Mouse (Mus musculus) v-Abl transformed pro-B cells (cell line): Measurements from ENCODE around the gene Xlr5a.
"Not testable (repeated sequence)": the region's sequence is repeated elsewhere in the genome, so short reads cannot be mapped to it uniquely, and the experiment has no call there.

Experiments used
- in situ Hi-C, 2 experiments: fragments of 400-800 bp; cut with MboI; formaldehyde crosslinking; loops; one replicate each; pipeline ENCODE4 v1.15.1; 2025; ENCODE audit not compliant: unreplicated experiment in 2 of 2

The Xlr5a gene

DNA sequence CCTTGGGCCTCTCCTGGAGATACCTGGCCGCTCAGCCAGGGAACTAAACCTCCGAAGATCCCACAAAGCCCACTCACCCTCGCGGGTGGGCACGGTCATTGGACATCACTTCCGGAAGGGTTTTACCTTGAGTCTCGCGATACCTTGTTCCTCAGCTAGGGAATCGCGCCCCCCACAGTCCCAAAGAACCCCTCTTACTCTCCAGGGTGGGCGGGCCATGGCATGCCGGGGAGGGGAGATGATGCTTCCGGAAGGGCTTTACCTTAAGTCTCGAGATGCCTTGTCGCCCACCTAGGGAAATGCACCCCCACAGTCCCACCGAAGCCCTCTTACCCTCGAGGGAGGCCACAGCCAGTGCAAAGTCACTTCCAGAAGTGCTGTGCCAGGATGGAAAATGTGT is at the start of gene Xlr5a, which contains the start of gene Xlr5c:
TSS of gene Xlr5a (minus strand) at position 101 of the 400 bp plus-strand sequence.
TSS of gene Xlr5c (minus strand) at position 101 of the 400 bp plus-strand sequence.
- in situ Hi-C loops: not testable (repeated sequence)

DNA sequence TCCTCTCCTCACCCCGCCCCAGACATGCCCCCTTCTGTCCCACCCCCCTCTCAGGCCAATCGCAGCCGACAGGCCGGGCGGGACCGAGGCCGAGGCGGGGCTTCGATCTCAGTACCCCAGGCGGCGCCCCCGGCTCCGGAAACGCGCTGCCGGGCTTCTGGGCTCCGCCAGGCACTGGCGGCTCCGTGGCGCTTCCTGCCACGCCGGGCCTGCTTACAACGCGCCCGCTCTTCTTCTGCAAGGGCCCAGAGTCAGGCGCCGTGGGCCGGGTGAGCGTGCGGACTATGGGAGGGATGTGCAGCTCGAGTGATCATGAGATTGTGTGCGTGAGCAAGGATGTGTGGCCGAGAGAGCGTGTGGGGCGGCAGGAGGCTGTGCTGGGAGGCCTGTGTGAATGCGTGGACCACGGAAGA is 49.7 kb upstream of the Xlr5a start, which contains the start of gene Zfp275:
TSS of gene Zfp275 (plus strand) at position 139 of the 413 bp plus-strand sequence.
- in situ Hi-C loops: loop anchor here in 1 of 2 experiments (25.0 kb wide), 1 partner anchor 1095 kb away; the partner anchor contains the start of gene G6pdx

DNA sequence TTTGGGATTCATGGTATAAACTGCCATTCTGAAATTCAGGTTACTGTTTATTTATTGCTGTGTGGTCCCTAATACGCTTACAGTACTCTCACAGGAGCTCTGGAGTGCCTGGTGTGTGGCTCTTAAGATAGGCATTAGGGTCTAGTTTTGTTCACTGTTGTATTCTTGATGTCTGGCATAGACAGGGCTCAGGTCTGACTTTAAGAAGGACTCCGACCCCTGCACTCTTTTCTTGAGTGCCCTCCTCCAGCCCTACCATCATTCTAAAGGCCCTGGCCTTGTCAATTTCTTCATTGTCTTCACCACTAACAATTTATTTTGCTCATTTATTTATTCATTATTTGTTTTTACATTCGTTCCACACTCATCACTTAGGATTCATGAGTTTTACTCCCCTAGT is 49.3 kb upstream of the Xlr5a start:
- in situ Hi-C loops: loop anchor here in 1 of 2 experiments (25.0 kb wide), 1 partner anchor 1095 kb away; the partner anchor contains the start of gene G6pdx

DNA sequence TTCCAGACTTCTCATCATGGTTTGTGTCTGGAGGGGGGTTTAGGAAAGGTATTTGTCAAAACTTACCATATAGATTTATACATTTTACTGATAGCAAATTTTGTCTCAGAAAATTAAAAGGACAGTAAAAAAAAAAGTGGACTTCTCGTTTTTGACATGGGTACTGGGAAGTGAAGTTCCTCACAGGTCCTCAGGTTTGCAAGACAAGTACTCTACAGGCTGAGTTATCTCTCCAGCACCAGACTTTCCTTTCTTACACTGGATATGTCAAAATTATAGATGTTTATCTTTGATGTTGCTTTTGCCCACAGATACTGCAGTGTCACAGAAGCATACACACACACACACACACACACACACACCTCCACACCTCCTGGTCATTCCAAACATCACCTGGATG is 48.7 kb upstream of the Xlr5a start:
- in situ Hi-C loops: loop anchor here in 1 of 2 experiments (25.0 kb wide), 1 partner anchor 1096 kb away; the partner anchor contains the start of gene G6pdx

DNA sequence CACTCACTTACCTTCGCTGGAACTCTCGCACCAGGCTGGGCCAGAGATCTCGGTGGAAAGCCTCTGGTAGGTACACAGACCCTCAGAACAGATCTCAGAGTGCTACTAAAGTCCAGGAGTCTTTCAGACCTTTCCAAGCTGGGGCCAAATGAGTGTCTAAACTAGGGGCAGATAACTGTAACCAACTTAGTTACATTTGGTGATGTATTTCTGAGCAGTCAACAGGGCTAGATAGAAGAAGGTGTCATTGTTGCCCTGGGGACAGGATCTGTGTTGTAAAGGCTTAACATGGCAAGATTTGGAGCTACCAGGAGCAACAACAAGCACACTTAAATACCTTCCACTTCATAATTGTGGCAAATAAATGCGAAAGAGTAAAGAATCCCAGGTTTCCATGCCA is 44.0 kb upstream of the Xlr5a start, which contains the start of gene Gm45015:
TSS of gene Gm45015 (minus strand) at position 101 of the 400 bp plus-strand sequence.
- in situ Hi-C loops: loop anchor here in 1 of 2 experiments (25.0 kb wide), 1 partner anchor 1101 kb away; the partner anchor contains the start of gene G6pdx

DNA sequence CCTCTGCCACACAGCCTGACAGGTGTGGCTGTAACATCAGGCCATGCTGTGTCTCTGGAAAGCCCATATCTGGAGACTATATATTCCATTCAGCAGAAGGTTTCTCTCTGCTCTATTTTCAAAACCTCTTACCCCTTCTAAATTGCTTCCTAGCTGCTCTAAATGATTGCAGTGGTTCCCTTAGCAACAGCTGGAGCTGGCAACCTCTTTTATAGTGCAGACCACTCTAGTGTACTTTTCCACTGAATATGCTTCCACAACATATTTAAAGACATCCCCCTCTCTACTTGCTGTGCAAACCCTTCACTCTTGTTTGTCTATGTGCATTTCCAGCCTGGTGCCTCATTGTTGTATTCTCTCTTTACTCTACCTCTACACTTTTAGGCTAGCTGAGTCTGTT is 40.8 kb upstream of the Xlr5a start:
- in situ Hi-C loops: loop anchor here in 1 of 2 experiments (25.0 kb wide), 1 partner anchor 1104 kb away; the partner anchor contains the start of gene G6pdx

DNA sequence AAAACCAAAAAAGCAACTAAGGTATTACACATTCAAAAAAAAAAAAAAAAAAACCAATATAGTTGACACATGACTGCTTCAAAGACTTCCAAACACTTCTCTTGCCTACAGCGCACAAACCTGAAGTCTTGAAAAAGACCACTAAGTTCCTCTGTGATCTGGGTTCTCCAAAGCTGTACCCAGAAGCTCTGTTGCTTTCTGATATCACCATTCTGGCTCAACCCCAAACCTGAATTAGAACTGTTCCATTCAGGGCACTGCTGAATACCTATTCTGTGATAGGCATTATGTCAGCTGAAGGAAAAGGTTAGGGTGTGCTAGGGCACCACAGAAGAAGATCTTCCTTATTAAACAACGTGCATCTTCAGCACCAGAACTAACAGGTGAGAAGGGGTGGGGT is 34.4 kb upstream of the Xlr5a start:
- in situ Hi-C loops: loop anchor here in 1 of 2 experiments (10.0 to 25.0 kb wide), 2 partner anchors 168 to 1110 kb away; partner anchors contain the start of gene G6pdx

DNA sequence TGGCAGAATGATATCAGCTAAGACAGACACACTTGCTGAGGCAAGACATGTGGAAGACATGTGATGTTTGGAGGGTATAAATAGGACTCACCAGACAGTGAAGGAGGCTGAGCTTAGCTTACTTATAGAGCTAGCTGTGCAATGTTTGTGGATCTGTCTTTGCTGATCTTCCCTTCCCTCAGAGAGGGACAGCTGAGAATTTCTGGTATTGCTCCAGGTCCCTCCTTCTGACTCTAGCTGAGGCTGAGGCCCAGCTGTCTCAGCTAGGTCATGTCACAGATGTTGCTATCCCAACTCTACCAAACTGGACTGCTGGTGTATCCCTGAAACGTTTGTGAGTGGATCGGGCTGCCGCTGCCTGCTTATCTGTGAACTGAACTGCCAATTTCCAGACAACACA is 28.3 kb upstream of the Xlr5a start:
- in situ Hi-C loops: loop anchor here in 1 of 2 experiments (10.0 kb wide), 1 partner anchor 174 kb away; no protein-coding TSS in a partner anchor

DNA sequence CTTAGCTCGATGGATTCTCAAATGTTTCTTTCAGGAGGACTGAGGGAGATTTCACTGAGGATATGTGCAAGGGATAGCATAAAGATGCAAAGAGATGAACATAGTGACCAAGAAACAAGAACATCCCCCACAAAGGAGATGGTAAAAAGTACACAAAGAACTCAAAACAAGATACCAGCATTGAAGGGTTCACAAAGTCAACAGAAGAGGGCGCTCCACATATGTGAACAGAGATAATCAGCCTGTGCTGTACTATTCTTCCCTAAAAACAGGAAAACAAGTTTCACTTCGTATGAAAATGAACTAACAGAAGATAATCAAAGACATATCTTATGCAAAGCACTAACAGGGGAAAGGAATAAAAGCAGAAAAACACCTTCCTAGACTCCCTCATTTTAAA is 19.7 kb upstream of the Xlr5a start:
- in situ Hi-C loops: loop anchor here (10.0 kb wide), 2 partner anchors 122 to 182 kb away; partner anchors contain the start of gene Trex2 (in 2 of the 2)

DNA sequence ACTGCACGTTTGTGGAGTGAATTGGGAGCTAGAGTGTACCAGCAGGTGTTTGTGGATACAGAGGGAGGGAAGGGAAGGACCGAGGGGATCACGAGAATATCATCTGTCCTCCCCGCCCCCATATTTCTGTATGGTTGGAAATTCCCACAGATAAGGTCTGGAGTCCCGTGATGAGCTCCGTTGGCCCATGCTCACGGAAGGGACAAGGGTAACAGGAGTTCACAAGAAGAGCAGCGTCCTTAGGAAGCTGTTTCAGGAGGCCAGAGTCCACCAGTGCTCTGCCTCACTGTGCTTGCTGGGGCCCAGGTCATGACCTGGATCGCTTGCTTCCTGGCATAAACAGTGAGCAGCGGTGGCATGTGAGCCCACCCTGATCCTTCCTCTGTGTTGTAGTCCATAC is 3.0 kb upstream of the Xlr5a start:
- in situ Hi-C loops: not testable (repeated sequence)

DNA sequence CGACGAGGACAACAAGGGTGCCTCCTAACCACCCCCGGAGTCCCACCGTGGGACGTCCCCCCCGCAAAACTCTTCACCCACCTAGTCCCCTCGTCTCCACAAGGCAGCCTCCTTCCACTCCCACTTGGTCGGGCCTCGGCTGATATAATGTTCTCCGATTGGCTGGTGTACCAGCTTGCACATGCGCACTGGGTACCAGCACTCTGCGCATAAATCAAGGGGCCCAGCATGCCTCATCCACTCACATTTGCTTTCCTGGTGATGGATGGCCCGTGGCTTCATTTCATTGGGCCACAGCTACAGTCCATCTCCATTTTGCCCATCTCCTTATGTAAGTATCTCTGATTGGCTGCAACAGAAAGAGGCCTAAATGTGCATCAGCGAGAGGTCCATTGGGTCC is 27.5 kb downstream of the Xlr5a start, which contains the start of gene Xlr3c:
TSS of gene Xlr3c (minus strand) at position 121 of the 400 bp plus-strand sequence.
- in situ Hi-C loops: not testable (repeated sequence)

DNA sequence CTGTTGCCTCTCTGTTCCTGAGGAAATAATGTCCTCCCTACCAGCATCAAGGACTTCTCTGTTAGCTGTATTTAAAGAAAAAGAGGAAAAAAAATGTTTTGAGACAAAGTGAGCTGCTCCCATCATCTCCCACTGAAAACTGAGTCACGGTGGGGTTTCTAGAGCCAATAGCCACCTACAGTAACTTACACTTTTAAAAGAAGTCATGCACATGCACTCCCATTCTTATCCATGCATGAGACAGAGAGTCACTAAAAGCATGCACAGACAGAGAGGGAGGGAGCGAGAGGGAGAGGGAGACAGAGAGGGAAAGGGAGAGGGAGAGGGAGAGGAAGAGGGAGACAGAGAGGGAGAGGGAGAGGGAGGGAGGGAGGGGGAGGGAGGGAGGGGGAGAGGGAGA is 30.3 kb downstream of the Xlr5a start:
- in situ Hi-C loops: not testable (repeated sequence)

DNA sequence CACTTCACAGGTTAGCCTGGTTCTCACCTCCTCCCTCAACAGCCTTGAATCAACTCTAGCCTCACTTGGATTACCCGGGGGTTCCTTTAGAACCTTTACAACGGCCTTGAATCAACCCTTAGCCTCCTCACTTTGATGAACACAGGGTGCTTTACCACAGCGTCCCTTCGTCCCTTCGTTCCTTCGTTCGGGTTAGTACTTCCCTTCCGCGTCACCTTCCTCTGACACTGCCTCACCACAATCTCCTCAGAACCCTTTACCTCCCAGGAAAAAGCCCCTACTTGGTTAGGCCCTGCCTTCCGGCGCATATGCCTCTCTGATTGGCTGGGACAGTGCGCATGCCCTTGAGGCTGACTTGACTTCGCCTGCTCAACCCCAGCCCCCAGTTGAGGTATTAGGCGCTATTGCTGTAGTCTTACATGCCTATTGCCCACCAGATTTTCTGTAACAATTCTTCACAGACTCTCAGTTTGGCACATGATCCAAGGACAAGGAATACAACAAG is 49.9 kb downstream of the Xlr5a start, which contains the start of gene Xlr4c:
TSS of gene Xlr4c (minus strand) at position 310 of the 505 bp plus-strand sequence.
- in situ Hi-C loops: not testable (repeated sequence)

DNA sequence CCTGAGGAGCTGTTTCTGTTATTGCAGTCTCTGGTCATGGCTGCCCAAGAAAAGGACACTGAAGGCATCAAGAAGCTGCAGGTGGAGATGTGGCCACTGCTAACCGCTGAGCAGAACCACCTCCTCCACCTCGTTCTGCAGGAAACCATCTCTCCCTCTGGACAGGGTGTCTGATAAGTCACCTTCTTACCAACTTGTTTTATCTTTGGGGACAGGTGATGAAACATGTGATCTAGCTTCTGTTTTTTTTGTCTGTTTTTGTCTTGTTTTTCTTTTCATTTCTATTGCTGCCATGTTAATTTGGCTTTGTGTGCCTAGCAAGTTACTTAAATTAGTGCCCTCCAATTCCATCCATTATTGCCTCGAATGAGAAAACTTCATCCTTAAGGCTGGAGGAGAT is 63.5 kb downstream of the Xlr5a start:
- in situ Hi-C loops: no loop called here

DNA sequence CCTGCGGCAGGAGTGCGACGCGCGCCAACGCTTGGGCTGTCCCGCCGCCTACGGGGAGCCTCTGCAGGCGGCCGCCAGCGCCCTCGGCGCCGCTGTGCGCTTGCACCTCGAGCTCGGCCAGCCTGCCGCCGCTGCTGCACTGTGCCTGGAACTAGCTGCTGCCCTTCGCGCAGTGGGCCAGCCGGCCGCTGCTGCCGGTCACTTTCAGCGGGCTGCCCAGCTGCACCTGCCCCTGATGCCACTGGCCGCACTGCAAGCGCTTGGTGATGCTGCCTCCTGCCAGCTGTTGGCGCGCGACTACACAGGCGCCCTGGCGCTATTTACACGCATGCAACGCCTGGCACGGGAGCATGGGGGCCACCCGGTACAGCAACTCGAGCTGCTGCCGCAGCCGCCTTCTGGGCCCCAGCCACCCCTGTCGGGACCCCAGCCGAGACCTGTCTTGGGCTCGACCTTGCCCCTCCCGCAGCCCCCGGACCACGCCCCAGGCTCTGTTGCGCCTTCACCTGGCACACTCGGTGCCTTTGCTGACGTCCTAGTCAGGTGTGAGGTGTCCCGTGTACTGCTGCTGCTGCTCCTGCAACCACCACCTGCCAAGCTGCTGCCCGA is 64.1 kb downstream of the Xlr5a start:
- in situ Hi-C loops: no loop called here

DNA sequence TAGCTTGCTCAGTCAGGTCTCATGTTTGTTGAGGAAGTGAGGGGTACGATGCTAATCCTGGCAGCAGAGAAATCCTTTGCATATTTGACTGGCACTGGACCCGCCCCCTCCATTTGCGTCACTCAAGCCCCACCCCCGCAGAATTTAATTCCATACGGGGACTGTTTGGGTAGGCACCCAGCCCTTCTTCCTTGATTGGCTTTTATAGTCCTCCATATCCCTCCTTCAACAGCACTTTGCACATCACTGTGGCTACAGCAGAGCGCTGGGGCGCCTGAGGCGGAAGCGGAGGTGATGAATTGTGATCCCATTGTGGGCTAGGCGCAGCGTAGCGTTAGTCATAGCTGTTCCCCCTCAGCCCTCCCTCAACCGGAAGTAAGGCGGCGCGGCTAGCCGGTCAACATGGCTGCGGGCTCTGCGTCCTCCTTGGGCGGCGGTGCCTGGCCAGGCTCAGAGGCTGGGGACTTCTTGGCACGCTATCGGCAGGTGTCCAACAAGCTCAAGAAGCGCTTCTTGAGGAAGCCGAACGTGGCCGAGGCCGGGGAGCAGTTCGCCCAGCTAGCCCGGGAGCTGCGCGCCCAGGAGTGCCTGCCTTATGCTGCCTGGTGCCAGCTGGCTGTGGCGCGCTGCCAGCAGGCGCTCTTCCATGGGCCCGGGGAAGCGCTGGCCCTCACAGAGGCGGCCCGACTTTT is 64.7 kb downstream of the Xlr5a start, which contains the start of gene F8a:
TSS of gene F8a (plus strand) at position 378 of the 692 bp plus-strand sequence.
- in situ Hi-C loops: no loop called here

DNA sequence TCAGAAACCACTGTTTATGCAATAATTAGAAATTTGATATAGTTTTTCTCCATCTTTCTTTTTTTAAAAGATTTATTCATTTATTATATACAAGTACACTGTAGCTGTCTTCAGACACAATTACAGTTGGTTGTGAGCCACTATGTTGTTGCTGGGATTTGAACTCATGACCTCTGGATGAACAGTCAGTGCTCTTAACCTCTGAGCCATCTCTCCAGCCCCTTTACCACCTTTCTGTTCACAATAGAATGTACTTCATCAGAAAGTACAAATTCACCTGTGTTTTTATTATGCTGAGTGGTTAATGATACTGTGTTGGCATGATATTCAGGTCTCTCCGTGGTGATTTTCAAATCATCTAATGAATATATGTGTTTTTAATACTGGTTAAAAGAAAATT is 67.4 kb downstream of the Xlr5a start:
- in situ Hi-C loops: no loop called here

DNA sequence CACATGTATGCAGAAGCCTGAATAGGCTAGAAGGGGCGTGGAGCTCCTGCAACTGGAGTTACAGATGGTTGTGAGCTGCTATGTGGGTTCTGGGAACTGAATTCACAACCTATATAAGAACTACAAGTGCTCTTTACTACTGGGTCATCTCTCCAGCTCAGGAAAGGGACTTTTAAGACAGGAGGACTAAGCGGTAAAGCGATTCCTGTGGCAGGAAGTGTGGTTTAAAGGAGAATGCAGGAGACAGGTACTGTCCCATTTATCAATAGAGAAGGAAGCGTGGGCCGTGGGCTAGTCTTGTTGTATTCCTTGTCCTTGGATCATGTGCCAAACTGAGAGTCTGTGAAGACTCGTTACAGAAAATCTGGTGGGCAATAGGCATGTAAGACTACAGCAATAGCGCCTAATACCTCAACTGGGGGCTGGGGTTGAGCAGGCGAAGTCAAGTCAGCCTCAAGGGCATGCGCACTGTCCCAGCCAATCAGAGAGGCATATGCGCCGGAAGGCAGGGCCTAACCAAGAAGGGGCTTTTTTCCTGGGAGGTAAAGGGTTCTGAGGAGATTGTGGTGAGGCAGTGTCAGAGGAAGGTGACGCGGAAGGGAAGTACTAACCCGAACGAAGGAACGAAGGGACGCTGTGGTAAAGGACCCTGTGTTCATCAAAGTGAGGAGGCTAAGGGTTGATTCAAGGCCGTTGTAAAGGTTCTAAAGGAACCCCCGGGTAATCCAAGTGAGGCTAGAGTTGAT is 78.8 kb downstream of the Xlr5a start, which contains the start of gene Xlr4b:
TSS of gene Xlr4b (plus strand) at position 515 of the 746 bp plus-strand sequence.
- in situ Hi-C loops: not testable (repeated sequence)

DNA sequence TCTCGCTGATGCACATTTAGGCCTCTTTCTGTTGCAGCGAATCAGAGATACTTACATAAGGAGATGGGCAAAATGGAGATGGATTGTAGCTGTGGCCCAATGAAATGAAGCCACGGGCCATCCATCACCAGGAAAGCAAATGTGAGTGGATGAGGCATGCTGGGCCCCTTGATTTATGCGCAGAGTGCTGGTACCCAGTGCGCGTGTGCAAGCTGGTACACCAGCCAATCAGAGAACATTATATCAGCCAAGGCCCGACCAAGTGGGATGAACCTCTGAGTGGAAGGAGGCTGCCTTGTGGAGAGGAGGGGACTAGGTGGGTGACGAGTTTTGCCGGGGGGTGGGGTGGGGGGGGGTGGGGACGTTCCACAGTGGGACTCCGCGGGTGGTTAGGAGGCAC is 100.8 kb downstream of the Xlr5a start, which contains the start of gene Xlr3b:
TSS of gene Xlr3b (plus strand) at position 274 of the 400 bp plus-strand sequence.
- in situ Hi-C loops: not testable (repeated sequence)

DNA sequence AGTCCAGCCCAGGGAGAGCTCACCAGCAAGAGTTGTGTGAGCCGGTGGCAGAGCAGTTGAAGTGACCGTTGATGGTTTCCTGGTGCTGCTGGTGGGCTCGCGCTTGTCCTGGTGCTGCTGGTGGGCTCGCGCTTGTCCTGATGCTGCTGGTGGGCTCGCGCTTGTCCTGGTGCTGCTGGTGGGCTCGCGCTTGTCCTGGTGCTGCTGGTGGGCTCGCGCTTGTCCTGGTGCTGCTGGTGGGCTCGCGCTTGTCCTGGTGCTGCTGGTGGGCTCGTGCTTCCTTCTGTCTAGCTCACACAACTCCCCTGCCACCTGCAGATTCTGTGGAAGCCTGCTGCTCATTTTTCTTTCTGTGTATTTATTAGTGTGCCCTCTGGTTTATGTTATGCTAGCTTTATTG is 115.9 kb downstream of the Xlr5a start, which contains the start of gene Spin2d:
TSS of gene Spin2d (minus strand) at position 101 of the 400 bp plus-strand sequence.
- in situ Hi-C loops: not testable (repeated sequence)
